Mouse (Mus musculus): ENCODE measurements around the gene Prnd.

The Prnd gene

DNA sequence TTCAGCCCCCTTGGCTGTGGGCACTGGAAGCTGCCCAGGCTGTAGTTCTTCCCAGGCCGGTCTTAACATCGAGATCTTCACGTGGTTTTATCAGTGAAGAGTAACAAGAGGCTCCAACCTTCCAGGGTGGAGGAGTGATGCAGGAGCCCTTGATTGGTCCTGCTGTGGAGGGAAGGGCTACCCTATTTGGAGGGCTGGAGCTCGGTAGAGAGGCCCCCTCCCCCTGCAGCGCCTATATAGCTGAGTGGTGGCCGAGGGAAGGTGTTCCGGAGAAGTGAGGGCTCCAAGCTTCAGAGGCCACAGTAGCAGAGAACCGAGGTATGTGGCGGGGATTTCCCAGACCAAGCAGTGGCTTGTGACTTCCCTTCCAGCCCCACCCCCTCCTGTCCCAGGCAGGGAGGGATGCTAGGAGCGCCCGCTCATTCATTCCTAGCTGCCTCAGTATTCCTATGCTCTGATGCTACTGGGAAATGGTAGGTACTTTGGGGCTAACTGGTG, at the start of gene Prnd:
Prnd (plus strand) TSS at position 264 of the 498 bp plus-strand sequence.
- DNase-seq, result peak in 1 of 2 experiments; percentile 35

DNA sequence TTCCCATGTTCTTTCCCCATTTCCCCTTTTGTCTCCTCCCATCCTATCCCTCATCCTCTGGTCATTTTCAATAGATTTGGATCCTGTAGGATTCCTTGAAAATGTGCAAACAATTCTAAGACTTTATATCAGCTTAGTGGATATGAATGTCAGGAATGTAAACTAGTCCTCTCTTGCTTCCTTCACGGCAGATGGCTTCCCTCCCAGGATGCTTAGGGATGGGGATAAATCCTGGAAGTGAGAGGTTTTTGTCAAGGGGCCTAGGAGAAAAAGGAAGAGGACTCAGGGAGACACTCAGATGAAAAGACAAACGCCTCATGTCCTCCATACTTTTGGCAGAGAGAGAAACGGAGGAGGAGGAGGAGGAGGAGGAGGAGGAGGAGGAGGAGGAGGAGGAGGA, 48.2 kb upstream of the Prnd start:
- no peak for DNase-seq

DNA sequence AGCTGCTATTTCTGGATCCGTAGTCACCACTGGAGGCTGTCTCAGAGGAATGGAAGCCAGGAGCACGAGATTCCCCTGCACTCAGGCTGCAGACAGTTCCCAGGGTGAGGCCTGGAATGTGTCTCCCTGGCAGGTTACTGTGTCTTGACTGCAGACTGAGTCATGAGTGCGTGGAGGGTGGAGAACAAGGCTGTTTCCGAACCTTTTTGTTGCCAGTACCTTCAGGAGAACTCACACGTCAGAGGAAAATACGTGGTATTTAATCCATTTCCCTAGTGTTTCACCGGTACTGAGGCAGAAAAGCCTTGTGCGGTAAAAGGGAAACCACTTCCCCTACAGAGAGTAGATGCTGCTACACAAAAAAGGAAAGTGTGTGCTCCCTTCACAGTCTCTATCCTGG, 47.8 kb upstream of the Prnd start:
- no peak for DNase-seq

DNA sequence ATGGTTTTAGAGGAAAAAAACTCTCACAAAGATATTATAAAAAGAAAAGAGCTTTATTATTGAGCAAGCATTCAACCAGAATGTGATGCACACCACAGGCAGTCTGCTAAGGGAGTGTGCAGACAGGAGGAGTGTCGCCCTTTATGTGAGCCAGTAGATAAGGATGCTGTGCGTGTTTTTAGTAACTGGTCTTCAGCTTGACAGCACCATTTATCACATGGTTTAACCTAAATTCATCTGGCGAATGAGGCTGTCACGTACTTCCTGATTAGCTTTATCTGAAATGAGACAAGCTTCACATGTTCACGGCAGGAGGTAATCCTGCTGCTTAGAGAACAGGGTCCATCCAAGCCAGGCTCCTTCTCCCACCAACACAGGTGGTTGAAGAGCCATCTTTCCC, 45.6 kb upstream of the Prnd start:
- DNase-seq, result no peak

GRCm38 (mm10) chr2:131905776-131906175, 44.9 kb upstream of the Prnd start:
- no peak for DNase-seq

- DNase-seq, result no peak
Observed at GRCm38 (mm10) chr2:131906266-131906665, 44.4 kb upstream of the Prnd start.

- DNase-seq, result peak; percentile 48 to 75
Observed at GRCm38 (mm10) chr2:131906846-131907245, 43.8 kb upstream of the Prnd start.

- DNase-seq, result no peak
Observed at GRCm38 (mm10) chr2:131907311-131907710, 43.4 kb upstream of the Prnd start.

- DNase-seq, result peak; percentile 41 to 59
Observed at GRCm38 (mm10) chr2:131908351-131908861, 42.3 kb upstream of the Prnd start.

DNA sequence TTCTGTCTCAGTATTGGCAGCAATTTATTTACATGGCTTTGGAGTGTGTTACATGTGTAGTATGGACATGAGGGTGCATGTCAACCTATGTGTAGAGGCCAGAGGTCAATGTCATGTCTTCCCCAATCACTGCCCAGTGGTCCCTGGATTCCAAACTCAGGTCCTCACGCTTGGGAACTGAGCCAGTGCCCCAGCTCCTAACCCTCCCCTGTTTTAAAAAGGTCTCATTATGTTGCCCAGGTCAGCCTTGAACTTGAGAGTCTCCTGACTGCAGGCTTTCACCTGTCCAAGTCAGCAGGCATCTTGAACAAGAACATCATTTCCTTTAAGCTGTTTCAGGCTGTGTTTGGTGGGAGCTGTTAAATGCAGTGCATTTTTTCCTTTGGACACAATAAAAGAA, 41.8 kb upstream of the Prnd start:
- DNase-seq, result peak in 1 of 2 experiments; percentile 24

DNA sequence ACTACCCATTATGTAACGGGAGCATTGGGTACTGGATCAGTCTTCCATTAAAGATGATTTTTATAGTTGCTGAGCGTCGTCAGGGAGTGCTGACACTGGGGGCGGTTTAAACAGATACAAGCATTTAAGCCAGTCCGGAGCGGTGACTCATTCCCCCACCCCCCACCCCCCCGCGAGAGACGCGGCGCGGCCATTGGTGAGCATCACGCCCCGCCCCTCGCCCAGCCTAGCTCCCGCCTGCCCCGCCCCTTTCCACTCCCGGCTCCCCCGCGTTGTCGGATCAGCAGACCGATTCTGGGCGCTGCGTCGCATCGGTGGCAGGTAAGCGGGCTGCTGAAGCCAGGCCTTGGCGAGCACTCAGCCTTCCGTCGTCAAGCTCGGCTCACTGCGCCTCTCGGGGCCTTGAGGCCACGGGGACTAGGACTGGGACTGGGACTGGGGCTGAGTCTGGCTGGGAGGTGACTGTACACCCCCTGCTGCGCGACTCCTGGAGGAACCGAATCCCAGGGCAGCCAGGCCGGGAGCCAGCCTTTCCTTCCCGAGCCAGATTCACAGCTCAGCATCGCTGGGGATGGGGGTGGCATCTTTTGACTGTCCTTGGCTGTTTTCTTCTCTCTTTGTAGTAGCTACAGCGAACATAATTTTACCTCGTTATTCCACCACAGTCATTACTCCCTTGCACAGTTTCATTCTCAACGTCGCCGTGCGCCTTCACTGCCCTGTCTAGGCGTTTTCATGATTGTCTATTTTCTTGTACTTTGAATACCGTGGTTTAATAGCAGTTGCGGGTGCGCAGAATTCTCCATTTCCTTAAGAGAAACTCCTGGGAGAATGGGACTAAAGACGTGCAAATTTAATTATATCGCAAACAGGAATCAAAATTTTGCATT, 40.7 kb upstream of the Prnd start, which contains the start of the genes Prnp and Prn:
Prnp (plus strand) TSS at position 246 of the 890 bp plus-strand sequence.
Prn (plus strand) TSS at position 275 of the 890 bp plus-strand sequence.
- DNase-seq, result peak; percentile 93 to 97

GRCm38 (mm10) chr2:131910847-131911246, 39.8 kb upstream of the Prnd start:
- no peak for DNase-seq

- peak in 1 of 2 experiments; percentile 13 for DNase-seq
Observed at GRCm38 (mm10) chr2:131911341-131911740, 39.3 kb upstream of the Prnd start.

DNA sequence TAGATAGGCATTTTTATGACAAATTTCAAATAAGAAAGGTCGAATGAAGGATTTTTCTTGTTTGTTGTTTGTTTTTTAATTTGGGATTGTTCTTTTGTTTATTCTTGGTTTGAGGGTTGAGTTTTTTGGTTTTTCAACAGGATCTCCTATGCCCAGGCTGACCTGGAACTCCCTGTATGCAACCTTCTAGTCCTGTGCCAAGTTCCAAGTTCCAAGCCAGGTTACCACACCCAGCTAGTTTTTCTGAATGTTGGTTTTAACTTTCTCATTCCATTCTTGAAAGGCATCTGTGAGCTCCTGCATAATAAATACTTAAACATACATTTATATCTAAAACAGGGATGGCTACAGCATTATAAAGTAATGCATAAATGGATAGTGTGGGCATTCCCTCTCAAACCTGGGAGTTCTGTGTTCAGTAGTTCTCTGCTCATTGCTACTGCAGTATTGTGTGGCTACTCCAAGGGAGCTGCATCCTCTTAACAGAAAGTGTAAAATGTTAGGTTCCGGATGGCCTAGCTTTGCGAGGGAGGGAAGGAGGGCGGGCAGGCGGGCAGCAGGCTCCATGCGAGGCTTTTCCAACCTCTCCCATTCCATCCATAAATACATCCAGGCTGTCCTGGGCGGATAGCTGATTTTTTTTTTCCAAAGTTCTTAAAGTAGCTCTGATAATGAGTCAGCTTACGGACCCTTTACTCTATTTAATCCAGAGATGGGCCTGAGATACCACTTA, 38.0 kb upstream of the Prnd start:
- peak; percentile 33 to 47 for DNase-seq

DNA sequence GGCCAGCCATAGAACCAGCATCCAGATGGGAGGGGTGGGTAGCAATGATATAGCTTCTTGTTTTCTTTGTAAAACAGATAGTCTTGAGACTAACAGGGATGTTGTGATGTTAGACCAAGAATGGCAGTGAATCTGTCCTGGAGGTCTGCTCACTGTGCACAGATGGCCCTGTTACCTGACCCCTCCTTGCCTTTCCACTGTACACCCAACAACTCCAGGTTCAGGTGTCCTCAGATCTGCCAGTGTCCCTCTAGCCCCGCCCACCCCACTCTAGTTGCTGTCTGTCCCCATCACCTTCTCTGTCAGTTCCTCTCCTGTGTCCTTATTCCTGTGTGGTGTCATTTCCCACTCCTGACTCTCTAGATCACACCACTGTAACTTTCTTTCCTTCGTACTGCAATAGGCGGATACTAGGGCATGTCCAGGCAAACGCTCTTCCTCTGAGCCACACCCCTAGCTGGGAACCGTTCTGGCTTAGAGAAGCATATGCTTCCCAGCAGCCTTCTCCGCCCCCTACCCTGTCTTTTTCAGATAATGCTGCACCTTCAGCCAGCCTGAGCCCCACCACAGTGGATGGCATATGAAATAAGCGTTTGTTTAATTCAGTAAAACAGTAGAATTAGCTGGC, 18.3 kb upstream of the Prnd start:
- no peak for DNase-seq

DNA sequence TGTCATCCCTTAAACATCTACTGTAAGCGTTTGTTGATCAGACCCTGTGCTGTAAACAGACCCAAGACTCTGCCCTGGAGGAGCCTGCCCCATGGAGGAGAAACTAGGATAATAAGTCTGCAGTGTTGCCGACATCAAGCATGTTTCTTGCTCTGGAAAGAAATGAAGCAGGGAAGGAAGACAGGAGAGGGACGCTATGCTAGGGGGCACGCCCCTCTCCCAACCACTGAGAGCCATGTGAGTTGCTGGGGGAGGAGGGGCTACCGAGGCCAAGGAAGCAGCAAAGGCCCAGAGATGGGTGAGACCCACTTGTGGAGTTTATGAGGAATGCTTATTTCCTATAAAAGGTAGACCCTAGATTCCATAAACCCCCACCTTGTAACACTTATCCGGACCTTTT, 17.6 kb upstream of the Prnd start:
- no peak for DNase-seq

DNA sequence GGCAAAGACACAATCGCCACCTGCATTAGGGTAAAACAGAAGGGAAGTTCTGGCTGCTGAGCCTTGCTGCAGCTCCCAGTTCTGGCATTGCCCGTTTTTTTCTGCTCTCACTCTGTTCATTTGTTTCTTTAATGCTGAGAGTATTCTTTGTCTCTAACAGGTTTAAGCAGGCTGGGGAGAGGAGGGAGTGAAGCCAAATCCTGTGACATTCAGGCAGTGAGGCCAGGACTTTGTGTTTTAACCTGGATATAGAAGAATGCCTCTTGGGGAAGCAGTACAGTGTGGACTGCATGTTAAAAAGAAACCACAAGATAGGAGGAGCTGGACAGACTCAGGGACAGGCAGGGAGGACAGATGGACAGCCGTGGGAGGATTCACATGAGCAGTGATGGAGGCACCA, 17.1 kb upstream of the Prnd start:
- DNase-seq, result peak; percentile 47 to 51

GRCm38 (mm10) chr2:131934243-131934642, 16.4 kb upstream of the Prnd start:
- DNase-seq, result no peak

DNA sequence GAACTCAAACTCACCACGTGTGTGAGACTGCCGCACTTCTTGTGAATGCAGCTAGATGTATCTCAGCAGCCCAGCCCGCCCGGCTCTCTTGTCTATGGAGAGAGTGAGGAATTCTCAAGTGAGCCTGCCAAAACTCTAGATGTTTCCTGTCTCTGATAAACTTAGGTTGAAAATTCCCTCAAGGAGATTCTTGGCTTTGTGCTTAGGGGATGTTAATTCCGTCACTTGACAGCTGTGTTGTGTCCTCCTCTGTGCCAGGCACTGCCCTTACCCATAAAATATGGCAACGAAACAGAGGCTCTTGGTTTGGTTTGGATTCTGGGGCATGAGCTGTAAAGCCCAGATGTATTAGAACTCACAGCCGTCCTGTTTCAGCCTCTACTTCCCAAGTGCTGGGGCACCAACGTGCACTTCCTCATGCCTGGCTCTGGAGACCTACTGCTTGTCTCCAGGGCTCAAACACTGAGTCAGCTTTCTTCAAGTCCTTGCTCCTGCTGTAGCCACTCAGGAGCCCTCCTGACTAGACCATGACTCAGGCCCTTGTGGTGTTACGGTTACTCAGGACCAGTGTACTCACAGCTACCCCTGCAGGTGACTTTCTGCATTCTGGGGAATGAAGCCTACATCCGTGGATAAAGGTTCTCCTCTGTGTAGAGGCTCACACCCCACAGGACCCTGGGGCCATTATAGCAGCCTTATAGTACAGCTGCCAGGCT, 15.1 kb upstream of the Prnd start:
- DNase-seq, result peak in 1 of 2 experiments; percentile 32

DNA sequence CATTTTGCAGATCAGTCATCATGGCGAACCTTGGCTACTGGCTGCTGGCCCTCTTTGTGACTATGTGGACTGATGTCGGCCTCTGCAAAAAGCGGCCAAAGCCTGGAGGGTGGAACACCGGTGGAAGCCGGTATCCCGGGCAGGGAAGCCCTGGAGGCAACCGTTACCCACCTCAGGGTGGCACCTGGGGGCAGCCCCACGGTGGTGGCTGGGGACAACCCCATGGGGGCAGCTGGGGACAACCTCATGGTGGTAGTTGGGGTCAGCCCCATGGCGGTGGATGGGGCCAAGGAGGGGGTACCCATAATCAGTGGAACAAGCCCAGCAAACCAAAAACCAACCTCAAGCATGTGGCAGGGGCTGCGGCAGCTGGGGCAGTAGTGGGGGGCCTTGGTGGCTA, 14.3 kb upstream of the Prnd start:
- DNase-seq, result no peak

GRCm38 (mm10) chr2:131939404-131940111, 11.1 kb upstream of the Prnd start:
- peak; percentile 44 to 83 for DNase-seq

Measured in kidney, postnatal 36 days (tissue).